In genomic region chr9:68014991-68015396, GRCm38 (mm10) we compare ENCODE assay signal across 8 mouse cellular contexts.
A peak's percentile ranks its signal among the peaks of the same experiment; 100 is the strongest.
DNase-seq lines count a peak whose midpoint lies in the region; TF ChIP-seq lines count a peak whose summit lies in the region.

No protein-coding gene starts in this region.

- no peak for TF ChIP-seq POLR2A in kidney, adult 2 months (IDR thresholded peaks at IDR 0.05; ENCODE audit: low read depth, low read length)

- 5% methylated on average over 11 of the region's 11 CpGs for WGBS in kidney, adult 2 months
- WGBS in limb, embryonic 10.5 days, result 9% methylated on average over 11 of the region's 11 CpGs

- H3K27me3 ChIP-seq in kidney, adult 2 months (replicated peaks; ENCODE audit: control insufficient read depth, insufficient read depth, low read length), result no peaks in the 10 kb centered on the region
- H3K27me3 ChIP-seq in limb, embryonic 10.5 days (ENCODE audit: low read depth, poor library complexity, severe bottlenecking), result peaks cover 24% of the 10 kb centered on the region

- H3K36me3 ChIP-seq in kidney, adult 2 months (ENCODE audit: control insufficient read depth, insufficient read depth, low read length), result no peaks in the 10 kb centered on the region
- no peaks in the 10 kb centered on the region for H3K36me3 ChIP-seq in limb, embryonic 10.5 days

- no peaks in the 10 kb centered on the region for H3K4me1 ChIP-seq in kidney, adult 2 months (ENCODE audit: control insufficient read depth, insufficient read depth, low read length)
- peaks cover 3% of the 10 kb centered on the region; the same call in 1 of the 2 replicates for H3K4me1 ChIP-seq in limb, embryonic 10.5 days

- TF ChIP-seq CTCF in kidney, adult 2 months (conservative IDR thresholded peaks at IDR 0.05; ENCODE audit: insufficient read depth, insufficient read length, low read depth, low read length), result peak; percentile 96

- H3K27ac ChIP-seq in kidney, adult 2 months (ENCODE audit: insufficient read depth, low read depth, low read length), result no peak overlapping the region
- H3K27ac ChIP-seq in limb, embryonic 10.5 days, result no peak overlapping the region

- no peak overlapping the region for H3K4me3 ChIP-seq in kidney, adult 2 months (ENCODE audit: insufficient read depth, low read depth, low read length)
- H3K4me3 ChIP-seq in limb, embryonic 10.5 days, result no peak overlapping the region

- no peaks in the 10 kb centered on the region for H3K9me3 ChIP-seq in limb, embryonic 10.5 days (replicated peaks)

- DNase-seq in 3T3-L1 (ENCODE audit: low read depth, low spot score), result peak; percentile 74
- DNase-seq in adrenal gland, postnatal 10 days, result peak; percentile 89
- peak; percentile 82 for DNase-seq in embryo, embryonic 9.5 days (ENCODE audit: extremely low spot score)
- DNase-seq in gastrocnemius, postnatal 4 days (ENCODE audit: low spot score in 2 of 2), result peak; percentile 75 to 77
- DNase-seq in kidney, adult 2 months, result peak; percentile 78
- peak; percentile 86 for DNase-seq in limb, embryonic 10.5 days (ENCODE audit: low spot score)
- DNase-seq in natural killer cell, adult 2 months (ENCODE audit: low spot score in 2 of 2), result peak; percentile 6 to 19
- DNase-seq in testis, postnatal 10 days (ENCODE audit: low spot score), result peak; percentile 90

Comparison
In these comparisons a context has a peak if more than half of its experiments do, and no peak if none do; other contexts are left out.
1. DNase-seq: peak in every context shown above with its lines; median percentile 90 in testis, postnatal 10 days; 89 in adrenal gland, postnatal 10 days; 86 in limb, embryonic 10.5 days; 82 in embryo, embryonic 9.5 days; 78 in kidney, adult 2 months; 76 in gastrocnemius, postnatal 4 days; 74 in 3T3-L1; 12 in natural killer cell, adult 2 months.